Mouse (Mus musculus) E14TG2a.4 (cell line): ENCODE measurements at regions not wholly inside any gene's neighbourhood (a gene's known extent, or its start where the extent isn't known, plus 50 kb on each side); places are given as distances from the start of the nearest gene placed in this dataset.
A peak's percentile ranks its signal among the peaks of the same experiment; 100 is the strongest.

Experiments used
- H3K27me3 ChIP-seq: 2 replicates; pipeline ENCODE4 v1.6.1; 2014; ENCODE audit warnings: low read length, control low read depth; ENCODE audit not compliant: insufficient read depth
- H3K36me3 ChIP-seq: 2 replicates; pipeline ENCODE4 v1.6.1; 2014; ENCODE audit warnings: low read length, control low read depth; ENCODE audit not compliant: insufficient read depth
- H3K4me1 ChIP-seq: replicated peaks from 2 replicates; pipeline ENCODE4 v1.6.1; 2014; ENCODE audit warnings: low read depth, low read length, control low read depth
- H3K4me3 ChIP-seq: replicated peaks from 2 replicates; pipeline ENCODE4 v1.5.1; 2014; ENCODE audit warnings: mild to moderate bottlenecking, low read length
- H3K9me3 ChIP-seq: 2 replicates; pipeline ENCODE4 v1.6.1; 2014; ENCODE audit warnings: low read length, control low read depth
- CTCF ChIP-seq: conservative IDR thresholded peaks from 2 replicates; pipeline ENCODE4 v1.5.1; 2014; ENCODE audit warnings: low read length
- NANOG ChIP-seq: IDR thresholded peaks from 2 replicates; pipeline ENCODE4 v1.6.1; 2014; ENCODE audit warnings: borderline replicate concordance, low read length, mixed read lengths
- POU5F1 ChIP-seq: IDR thresholded peaks from 2 replicates; pipeline ENCODE4 v1.6.1; 2014; ENCODE audit warnings: low read length, borderline replicate concordance

- Histone ChIP-seq H3K4me1 (peaks cover 46% of the 10 kb centered on the region), H3K4me3 (no peak overlapping the region; the same call in 1 of the 2 replicates), H3K9me3 (peaks cover 8% of the 10 kb centered on the region; the same call in 1 of the 2 replicates), H3K27me3 (peaks cover 35% of the 10 kb centered on the region), H3K36me3 (no peaks in the 10 kb centered on the region)
- no peak for TF ChIP-seq NANOG
- TF ChIP-seq POU5F1, result no peak
- peak; percentile 64 for TF ChIP-seq CTCF
Observed at GRCm38 (mm10) chr10:83819266-83819949, 96.7 kb downstream of the 1500009L16Rik start.

- no peaks in the 10 kb centered on the region for H3K36me3 ChIP-seq
Observed at GRCm38 (mm10) chr10:83819950-83820275, 97.2 kb downstream of the 1500009L16Rik start.

GRCm38 (mm10) chr10:83821089-83821488 is 98.4 kb downstream of the 1500009L16Rik start:
- TF ChIP-seq POU5F1, result no peak
- Histone ChIP-seq H3K4me3 (no peak overlapping the region), H3K36me3 (no peaks in the 10 kb centered on the region), H3K9me3 (peaks cover 8% of the 10 kb centered on the region; the same call in 1 of the 2 replicates), H3K4me1 (peaks cover 43% of the 10 kb centered on the region), H3K27me3 (peaks cover 24% of the 10 kb centered on the region)

More at GRCm38 (mm10) chr10:83819950-83820275, 97.2 kb downstream of the 1500009L16Rik start:
- peaks cover 8% of the 10 kb centered on the region; the same call in 1 of the 2 replicates for H3K9me3 ChIP-seq
- TF ChIP-seq NANOG (no peak), CTCF (no peak), POU5F1 (no peak)
- H3K27me3 ChIP-seq, result peaks cover 34% of the 10 kb centered on the region
- H3K4me3 ChIP-seq, result no peak overlapping the region
- peaks cover 46% of the 10 kb centered on the region for H3K4me1 ChIP-seq

- Histone ChIP-seq H3K9me3 (peaks cover 8% of the 10 kb centered on the region; the same call in 1 of the 2 replicates), H3K4me3 (no peak overlapping the region), H3K4me1 (no peaks in the 10 kb centered on the region), H3K27me3 (0 out of 2 replicates have a peak, but pooled peaks cover 8% of the 10 kb centered on the region), H3K36me3 (no peaks in the 10 kb centered on the region)
- no peak for TF ChIP-seq NANOG
- no peak for TF ChIP-seq POU5F1
- TF ChIP-seq CTCF, result no peak
Observed at GRCm38 (mm10) chr10:83826105-83826504, 103.4 kb downstream of the 1500009L16Rik start.

- H3K4me3 ChIP-seq, result no peak overlapping the region
- H3K9me3 ChIP-seq, result peaks cover 20% of the 10 kb centered on the region
- TF ChIP-seq NANOG (no peak), POU5F1 (no peak), CTCF (no peak)
- peaks cover 4% of the 10 kb centered on the region; the same call in 1 of the 2 replicates for H3K27me3 ChIP-seq
- no peaks in the 10 kb centered on the region for H3K4me1 ChIP-seq
- H3K36me3 ChIP-seq, result no peaks in the 10 kb centered on the region
Observed at GRCm38 (mm10) chr10:83836351-83836750, 113.7 kb downstream of the 1500009L16Rik start.

- Histone ChIP-seq H3K27me3 (peaks cover 4% of the 10 kb centered on the region; the same call in 1 of the 2 replicates), H3K4me1 (no peaks in the 10 kb centered on the region), H3K4me3 (no peak overlapping the region), H3K36me3 (no peaks in the 10 kb centered on the region), H3K9me3 (peaks cover 46% of the 10 kb centered on the region)
- TF ChIP-seq CTCF (no peak), NANOG (no peak), POU5F1 (no peak)
Observed at GRCm38 (mm10) chr10:83840226-83840625, 117.6 kb downstream of the 1500009L16Rik start.

GRCm38 (mm10) chr10:83850881-83851280 is 128.2 kb downstream of the 1500009L16Rik start:
- no peak for TF ChIP-seq CTCF
- no peak for TF ChIP-seq POU5F1
- H3K36me3 ChIP-seq, result no peaks in the 10 kb centered on the region
- H3K9me3 ChIP-seq, result peaks cover 4% of the 10 kb centered on the region; the same call in 1 of the 2 replicates
- no peaks in the 10 kb centered on the region for H3K27me3 ChIP-seq
- no peak overlapping the region for H3K4me3 ChIP-seq
- H3K4me1 ChIP-seq, result no peaks in the 10 kb centered on the region

- TF ChIP-seq CTCF (no peak), POU5F1 (no peak), NANOG (no peak)
- H3K27me3 ChIP-seq, result no peaks in the 10 kb centered on the region
Observed at GRCm38 (mm10) chr10:83852194-83852593, 129.5 kb downstream of the 1500009L16Rik start.

GRCm38 (mm10) chr10:83852806-83853205 is 130.1 kb downstream of the 1500009L16Rik start:
- no peak for TF ChIP-seq NANOG
- TF ChIP-seq POU5F1, result no peak
- TF ChIP-seq CTCF, result no peak
- no peak overlapping the region for H3K4me3 ChIP-seq
- H3K4me1 ChIP-seq, result no peaks in the 10 kb centered on the region
- no peaks in the 10 kb centered on the region for H3K27me3 ChIP-seq
- no peaks in the 10 kb centered on the region for H3K9me3 ChIP-seq
- no peaks in the 10 kb centered on the region for H3K36me3 ChIP-seq

More at GRCm38 (mm10) chr10:83852194-83852593, 129.5 kb downstream of the 1500009L16Rik start:
- H3K36me3 ChIP-seq, result no peaks in the 10 kb centered on the region
- H3K9me3 ChIP-seq, result no peaks in the 10 kb centered on the region
- H3K4me1 ChIP-seq, result no peaks in the 10 kb centered on the region
- no peak overlapping the region for H3K4me3 ChIP-seq
